Mouse (Mus musculus): ENCODE measurements around the gene Smg8. TPM values are rescaled to one million over a fixed set of nuclear protein-coding genes. Genes with fewer than 3 reads are reported as not detected.
"Not testable (repeated sequence)": the region's sequence is repeated elsewhere in the genome, so short reads cannot be mapped to it uniquely, and the experiment has no call there.

Smg8 gene
- polyA plus RNA-seq, 1 experiment from 2014 or later, result 10.3 TPM

- no peaks in the 10 kb centered on the region; the same call in 1 of the 2 replicates for H3K36me3 ChIP-seq (ENCODE audit: control insufficient read depth, insufficient read depth, low read length)
- H3K4me1 ChIP-seq (replicated peaks; ENCODE audit: control insufficient read depth, insufficient read depth), result no peaks in the 10 kb centered on the region
- DNase-seq (ENCODE audit: low spot score) (no peak), ATAC-seq (ENCODE audit: low FRiP score, low TSS enrichment) (no peak)
- no peak overlapping the region for H3K4me3 ChIP-seq (ENCODE audit: low read depth, low read length)
- no peaks in the 10 kb centered on the region for H3K9me3 ChIP-seq (ENCODE audit: control insufficient read depth, low read length)
- WGBS, result 95% methylated on average over 2 of the region's 2 CpGs
- H3K27ac ChIP-seq (replicated peaks), result no peak overlapping the region
- no peak overlapping the region for H3K9ac ChIP-seq (ENCODE audit: low read length)
- TF ChIP-seq EP300 (optimal IDR thresholded peaks at IDR 0.05) (no peak), CTCF (IDR thresholded peaks at IDR 0.05; ENCODE audit: low read depth) (no peak)
- H3K27me3 ChIP-seq (ENCODE audit: control insufficient read depth, insufficient read depth, low read length), result no peaks in the 10 kb centered on the region
- H3K4me2 ChIP-seq (replicated peaks; ENCODE audit: low read depth), result no peak overlapping the region
Measured at GRCm38 (mm10) chr11:87060410-87060809, 26.2 kb downstream of the Smg8 start.

- Histone ChIP-seq H3K4me3 (ENCODE audit: low read depth, low read length) (no peak overlapping the region), H3K27me3 (ENCODE audit: control insufficient read depth, insufficient read depth, low read length) (no peaks in the 10 kb centered on the region), H3K4me1 (replicated peaks; ENCODE audit: control insufficient read depth, insufficient read depth) (no peaks in the 10 kb centered on the region), H3K9ac (ENCODE audit: low read length) (no peak overlapping the region), H3K9me3 (ENCODE audit: control insufficient read depth, low read length) (no peaks in the 10 kb centered on the region), H3K4me2 (replicated peaks; ENCODE audit: low read depth) (no peak overlapping the region), H3K27ac (replicated peaks) (no peak overlapping the region), H3K36me3 (ENCODE audit: control insufficient read depth, insufficient read depth, low read length) (no peaks in the 10 kb centered on the region; the same call in 1 of the 2 replicates)
- no peak for DNase-seq (ENCODE audit: low spot score)
- TF ChIP-seq EP300 (optimal IDR thresholded peaks at IDR 0.05) (no peak), CTCF (IDR thresholded peaks at IDR 0.05; ENCODE audit: low read depth) (no peak)
- ATAC-seq (ENCODE audit: low FRiP score, low TSS enrichment), result no peak
- 80% methylated on average over 6 of the region's 6 CpGs for WGBS
Measured at GRCm38 (mm10) chr11:87056286-87056685, 30.3 kb downstream of the Smg8 start.

GRCm38 (mm10) chr11:87048900-87049299 lies 37.7 kb downstream of the Smg8 start:
- not testable (repeated sequence) for H3K27ac ChIP-seq (replicated peaks); H3K4me3 ChIP-seq (ENCODE audit: low read depth, low read length); H3K4me1 ChIP-seq (replicated peaks; ENCODE audit: control insufficient read depth, insufficient read depth); H3K4me2 ChIP-seq (replicated peaks; ENCODE audit: low read depth); DNase-seq (ENCODE audit: low spot score); H3K27me3 ChIP-seq (ENCODE audit: control insufficient read depth, insufficient read depth, low read length); H3K36me3 ChIP-seq (ENCODE audit: control insufficient read depth, insufficient read depth, low read length); H3K9me3 ChIP-seq (ENCODE audit: control insufficient read depth, low read length); H3K9ac ChIP-seq (ENCODE audit: low read length); ATAC-seq (ENCODE audit: low FRiP score, low TSS enrichment)
- WGBS, result 81% methylated on average over 7 of the region's 7 CpGs

GRCm38 (mm10) chr11:87046968-87047367 lies 39.6 kb downstream of the Smg8 start:
- no peak overlapping the region for H3K27ac ChIP-seq (replicated peaks)
- no peak overlapping the region for H3K9ac ChIP-seq (ENCODE audit: low read length)
- no peak overlapping the region for H3K4me3 ChIP-seq (ENCODE audit: low read depth, low read length)
- DNase-seq (ENCODE audit: low spot score) (no peak), ATAC-seq (ENCODE audit: low FRiP score, low TSS enrichment) (no peak)
- H3K4me2 ChIP-seq (replicated peaks; ENCODE audit: low read depth), result no peak overlapping the region
- no peak for TF ChIP-seq EP300 (optimal IDR thresholded peaks at IDR 0.05)
- TF ChIP-seq CTCF (IDR thresholded peaks at IDR 0.05; ENCODE audit: low read depth), result no peak
- H3K4me1 ChIP-seq (replicated peaks; ENCODE audit: control insufficient read depth, insufficient read depth), result no peaks in the 10 kb centered on the region
- WGBS, result 83% methylated on average over 5 of the region's 5 CpGs
- no peaks in the 10 kb centered on the region for H3K9me3 ChIP-seq (ENCODE audit: control insufficient read depth, low read length)
- H3K36me3 ChIP-seq (ENCODE audit: control insufficient read depth, insufficient read depth, low read length), result no peaks in the 10 kb centered on the region
- no peaks in the 10 kb centered on the region for H3K27me3 ChIP-seq (ENCODE audit: control insufficient read depth, insufficient read depth, low read length)

- no peak for ATAC-seq (ENCODE audit: low FRiP score, low TSS enrichment)
- Histone ChIP-seq H3K9me3 (ENCODE audit: control insufficient read depth, low read length) (no peaks in the 10 kb centered on the region), H3K36me3 (ENCODE audit: control insufficient read depth, insufficient read depth, low read length) (peaks cover 3% of the 10 kb centered on the region; the same call in 1 of the 2 replicates), H3K4me2 (replicated peaks; ENCODE audit: low read depth) (no peak overlapping the region), H3K27ac (replicated peaks) (no peak overlapping the region), H3K4me1 (replicated peaks; ENCODE audit: control insufficient read depth, insufficient read depth) (no peaks in the 10 kb centered on the region), H3K27me3 (ENCODE audit: control insufficient read depth, insufficient read depth, low read length) (no peaks in the 10 kb centered on the region), H3K4me3 (ENCODE audit: low read depth, low read length) (no peak overlapping the region), H3K9ac (ENCODE audit: low read length) (no peak overlapping the region)
- no peak for DNase-seq (ENCODE audit: low spot score)
- no peak for TF ChIP-seq EP300 (optimal IDR thresholded peaks at IDR 0.05)
- TF ChIP-seq CTCF (IDR thresholded peaks at IDR 0.05; ENCODE audit: low read depth), result no peak
- WGBS, result 83% methylated on average over 3 of the region's 3 CpGs
Measured at GRCm38 (mm10) chr11:87043052-87043451, 43.5 kb downstream of the Smg8 start.

GRCm38 (mm10) chr11:87039307-87039963 lies 47.1 kb downstream of the Smg8 start:
- Histone ChIP-seq H3K27me3 (ENCODE audit: control insufficient read depth, insufficient read depth, low read length) (no peaks in the 10 kb centered on the region), H3K4me1 (replicated peaks; ENCODE audit: control insufficient read depth, insufficient read depth) (no peaks in the 10 kb centered on the region), H3K4me3 (ENCODE audit: low read depth, low read length) (no peak overlapping the region), H3K27ac (replicated peaks) (no peak overlapping the region), H3K9me3 (ENCODE audit: control insufficient read depth, low read length) (no peaks in the 10 kb centered on the region), H3K36me3 (ENCODE audit: control insufficient read depth, insufficient read depth, low read length) (peaks cover 3% of the 10 kb centered on the region; the same call in 1 of the 2 replicates), H3K4me2 (replicated peaks; ENCODE audit: low read depth) (no peak overlapping the region), H3K9ac (ENCODE audit: low read length) (no peak overlapping the region)
- TF ChIP-seq CTCF (IDR thresholded peaks at IDR 0.05; ENCODE audit: low read depth) (no peak), EP300 (optimal IDR thresholded peaks at IDR 0.05) (no peak)
- DNase-seq (ENCODE audit: low spot score) (no peak), ATAC-seq (ENCODE audit: low FRiP score, low TSS enrichment) (peak; percentile 49; the same call in 1 of the 2 replicates)
- WGBS, result 75% methylated on average over 9 of the region's 9 CpGs

Measured in stomach, postnatal 0 days (tissue).